Comparison of ENCODE assay signal across 7 mouse cellular contexts in the genomic region with DNA sequence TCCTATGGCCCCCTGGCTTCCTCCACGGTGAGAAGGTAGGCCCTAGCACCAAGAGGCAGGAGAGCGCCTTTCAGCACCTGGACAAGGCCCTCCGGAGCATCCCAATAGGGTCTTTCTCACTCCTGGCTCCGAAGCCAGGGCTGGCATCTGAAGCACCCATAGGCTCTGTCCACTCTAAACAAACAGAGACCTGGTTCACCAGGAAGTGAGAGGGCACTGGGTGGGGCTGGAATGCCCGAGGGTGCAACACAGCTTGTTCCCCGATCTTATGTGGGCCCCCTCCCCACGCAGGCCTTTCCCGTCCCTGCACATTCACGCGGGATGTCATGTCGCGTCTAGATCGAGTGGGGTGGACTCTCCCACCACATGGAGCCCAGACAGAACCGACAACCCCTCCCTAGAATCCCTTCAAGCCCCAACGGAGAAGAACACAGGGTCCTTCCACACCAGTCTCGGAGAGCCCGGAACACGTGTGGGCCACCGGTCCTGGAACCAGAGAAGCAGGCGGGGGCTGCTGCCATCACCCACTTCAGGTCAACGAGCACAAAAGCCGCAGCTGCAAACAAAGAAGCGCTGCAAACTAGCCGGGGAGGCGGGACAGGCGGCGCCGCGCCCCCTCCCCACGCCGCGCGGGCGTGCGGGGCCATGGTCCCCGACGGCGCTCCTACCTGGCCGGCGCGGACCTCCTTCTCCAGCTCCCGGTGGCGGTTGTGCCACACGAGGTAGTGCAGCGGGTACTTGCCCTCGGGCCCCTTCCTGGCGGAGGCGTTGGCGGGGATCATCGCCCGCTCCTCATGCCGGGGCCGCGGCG. TPM values are rescaled to one million over a fixed set of nuclear protein-coding genes. Genes with fewer than 3 reads are reported as not detected.
A peak's percentile ranks its signal among the peaks of the same experiment; 100 is the strongest.
DNase-seq lines count a peak whose midpoint lies in the region; ATAC-seq and TF ChIP-seq lines count a peak whose summit lies in the region.

No protein-coding gene starts in this region.

- peak; percentile 58 for DNase-seq in hindbrain, embryonic 11.5 days (ENCODE audit: low spot score)
- peak; percentile 15 for DNase-seq in lung, postnatal 36 days
- DNase-seq in testis, postnatal 10 days (ENCODE audit: low spot score), result no peak

- H3K4me1 ChIP-seq in megakaryocyte, embryonic 14.5 days, result peaks cover 62% of the 10 kb centered on the region
- peaks cover 18% of the 10 kb centered on the region for H3K4me1 ChIP-seq in cortical plate, adult 2 months (ENCODE audit: control insufficient read depth, insufficient read depth, low read length)
- peaks cover 26% of the 10 kb centered on the region for H3K4me1 ChIP-seq in hindbrain, embryonic 11.5 days (replicated peaks; ENCODE audit: control insufficient read depth, insufficient read depth, low read length)

- WGBS in hindbrain, embryonic 11.5 days, result 3% methylated on average over 44 of the region's 55 CpGs

- peak overlapping the region; percentile 82 for H3K4me2 ChIP-seq in hindbrain, embryonic 11.5 days (replicated peaks; ENCODE audit: low read depth, low read length)

- no peak for ATAC-seq in megakaryocyte, adult 5-6 weeks (ENCODE audit: poor library complexity, severe bottlenecking)
- ATAC-seq in hindbrain, embryonic 11.5 days (ENCODE audit: low FRiP score), result no peak
- no peak for ATAC-seq in monocyte, adult 5-6 weeks (replicated peaks; ENCODE audit: insufficient number of reproducible peaks, low FRiP score, low TSS enrichment, poor library complexity, severe bottlenecking)

- H3K27me3 ChIP-seq in megakaryocyte, embryonic 14.5 days (replicated peaks), result peaks cover 37% of the 10 kb centered on the region
- no peaks in the 10 kb centered on the region for H3K27me3 ChIP-seq in hindbrain, embryonic 11.5 days (ENCODE audit: control insufficient read depth, insufficient read depth, low read length)

- peak overlapping the region; percentile 94 for H3K4me3 ChIP-seq in megakaryocyte, embryonic 14.5 days (replicated peaks)
- H3K4me3 ChIP-seq in cortical plate, adult 2 months (ENCODE audit: insufficient read depth, low read length), result peak overlapping the region; percentile 94
- H3K4me3 ChIP-seq in hindbrain, embryonic 11.5 days (ENCODE audit: low read depth, low read length), result peak overlapping the region; percentile 90

- no peak for TF ChIP-seq POLR2A in cortical plate, adult 2 months (IDR thresholded peaks at IDR 0.05; ENCODE audit: extremely low read depth, insufficient read depth, low read length)

- H3K9me3 ChIP-seq in megakaryocyte, embryonic 14.5 days, result no peaks in the 10 kb centered on the region
- no peaks in the 10 kb centered on the region for H3K9me3 ChIP-seq in hindbrain, embryonic 11.5 days (ENCODE audit: control insufficient read depth, low read length)

- peak overlapping the region; percentile 93 for H3K9ac ChIP-seq in hindbrain, embryonic 11.5 days (ENCODE audit: low read depth, low read length)

- no peak for TF ChIP-seq CTCF in cortical plate, adult 2 months (IDR thresholded peaks at IDR 0.05; ENCODE audit: extremely low read depth, insufficient read depth, low read length)

- peak overlapping the region; percentile 82 for H3K27ac ChIP-seq in cortical plate, adult 2 months (ENCODE audit: insufficient read depth, low read length)
- peak overlapping the region; percentile 86; the same call in 1 of the 2 replicates for H3K27ac ChIP-seq in hindbrain, embryonic 11.5 days (ENCODE audit: low read depth, low read length)

- no peaks in the 10 kb centered on the region for H3K36me3 ChIP-seq in megakaryocyte, embryonic 14.5 days (replicated peaks; ENCODE audit: low read length)
- no peaks in the 10 kb centered on the region for H3K36me3 ChIP-seq in hindbrain, embryonic 11.5 days (ENCODE audit: control insufficient read depth, insufficient read depth, low read length)

RNA-seq across cellular contexts. Expression of gene Ankrd13b, which starts 0.5 kb away (rescaled TPM):
- polyA plus RNA-seq in megakaryocyte, embryonic 14.5 days (2012; ENCODE audit: insufficient read depth, low replicate concordance), result 6.7 and 9.3 TPM in 2 replicates
- total RNA-seq in megakaryocyte, adult 5-6 weeks (2015), result 2.0 and 2.1 TPM in 2 replicates
- total RNA-seq in megakaryocyte, adult 5-6 weeks (2017), result 2.8 and 9.1 TPM in 2 replicates
- 150 and 151 TPM in 2 replicates for polyA plus RNA-seq in cortical plate, adult 2 months (2012; rRNA removed)
- 13.1 and 13.9 TPM in 2 replicates for polyA plus RNA-seq in hindbrain, embryonic 11.5 days (2014; fragmentation: Nextera tagmentation; extraction: Ambion mirVana)
- total RNA-seq in monocyte, adult 5-6 weeks (2017), result 0.58 TPM in 1 of 3 replicates, not detected in the others

RNA-seq across cellular contexts. Expression of gene Git1, which starts 4.4 kb away (rescaled TPM):
- 65.1 and 158 TPM in 2 replicates for polyA plus RNA-seq in megakaryocyte, embryonic 14.5 days (2012; ENCODE audit: insufficient read depth, low replicate concordance)
- 17.6 and 20.0 TPM in 2 replicates for total RNA-seq in megakaryocyte, adult 5-6 weeks (2015)
- total RNA-seq in megakaryocyte, adult 5-6 weeks (2017), result 12.3 and 18.7 TPM in 2 replicates
- polyA plus RNA-seq in cortical plate, adult 2 months (2012; rRNA removed), result 204 and 230 TPM in 2 replicates
- 12.6 and 18.6 TPM in 2 replicates for polyA plus RNA-seq in hindbrain, embryonic 11.5 days (2014; fragmentation: Nextera tagmentation; extraction: Ambion mirVana)
- 10.6 to 14.7 TPM (median 13.6 TPM) in 3 replicates for total RNA-seq in monocyte, adult 5-6 weeks (2017)

RNA-seq across cellular contexts. Expression of gene Abhd15, which starts 25.9 kb away (rescaled TPM):
- 2.4 and 4.6 TPM in 2 replicates for polyA plus RNA-seq in megakaryocyte, embryonic 14.5 days (2012; ENCODE audit: insufficient read depth, low replicate concordance)
- 6.8 and 8.3 TPM in 2 replicates for total RNA-seq in megakaryocyte, adult 5-6 weeks (2015)
- 13.8 and 17.0 TPM in 2 replicates for total RNA-seq in megakaryocyte, adult 5-6 weeks (2017)
- 0.64 and 0.77 TPM in 2 replicates for polyA plus RNA-seq in cortical plate, adult 2 months (2012; rRNA removed)
- polyA plus RNA-seq in hindbrain, embryonic 11.5 days (2014; fragmentation: Nextera tagmentation; extraction: Ambion mirVana), result 2.1 and 3.0 TPM in 2 replicates
- total RNA-seq in monocyte, adult 5-6 weeks (2017), result 3.7 to 13.8 TPM (median 7.7 TPM) in 3 replicates

RNA-seq across cellular contexts. Expression of gene Coro6, which starts 26.8 kb away (rescaled TPM):
- 0.38 TPM in 1 of 2 replicates, not detected in the other for polyA plus RNA-seq in megakaryocyte, embryonic 14.5 days (2012; ENCODE audit: insufficient read depth, low replicate concordance)
- 0.09 and 0.21 TPM in 2 replicates for total RNA-seq in megakaryocyte, adult 5-6 weeks (2015)
- total RNA-seq in megakaryocyte, adult 5-6 weeks (2017), result not detected in 2 replicates
- 154 and 169 TPM in 2 replicates for polyA plus RNA-seq in cortical plate, adult 2 months (2012; rRNA removed)
- polyA plus RNA-seq in hindbrain, embryonic 11.5 days (2014; fragmentation: Nextera tagmentation; extraction: Ambion mirVana), result 0.14 and 0.22 TPM in 2 replicates
- total RNA-seq in monocyte, adult 5-6 weeks (2017), result 0.19 to 1.1 TPM in 2 of 3 replicates, not detected in the other

RNA-seq across cellular contexts. Expression of gene Trp53i13, which starts 26.8 kb away (rescaled TPM):
- 22.3 and 38.9 TPM in 2 replicates for polyA plus RNA-seq in megakaryocyte, embryonic 14.5 days (2012; ENCODE audit: insufficient read depth, low replicate concordance)
- total RNA-seq in megakaryocyte, adult 5-6 weeks (2015), result 6.2 and 6.5 TPM in 2 replicates
- total RNA-seq in megakaryocyte, adult 5-6 weeks (2017), result 5.0 and 5.8 TPM in 2 replicates
- 6.8 and 7.2 TPM in 2 replicates for polyA plus RNA-seq in cortical plate, adult 2 months (2012; rRNA removed)
- 27.7 and 27.9 TPM in 2 replicates for polyA plus RNA-seq in hindbrain, embryonic 11.5 days (2014; fragmentation: Nextera tagmentation; extraction: Ambion mirVana)
- total RNA-seq in monocyte, adult 5-6 weeks (2017), result 0.68 TPM in 1 of 3 replicates, not detected in the others

Comparison
In these comparisons a context has a peak if more than half of its experiments do, and no peak if none do; other contexts are left out.
1. RNA of gene Ankrd13b, which starts 0.5 kb away (polyA plus RNA-seq): 150 to 151 TPM in cortical plate, adult 2 months; 13.1 to 13.9 TPM in hindbrain, embryonic 11.5 days and 6.7 to 9.3 TPM in megakaryocyte, embryonic 14.5 days; every median in the first group is over 10 times any median in the second.
2. Peak in every context shown above with its lines, with median percentiles within 50 percentile points of each other: H3K4me3 ChIP-seq.